Comparison of ENCODE assay signal across 16 mouse cellular contexts in genomic region chr11:85929651-85930050, GRCm38 (mm10). TPM values are rescaled to one million over a fixed set of nuclear protein-coding genes. Genes with fewer than 3 reads are reported as not detected.
"Had no signal": no experiment of that assay in that cellular context is flagged by ENCODE, and none has a peak within 500 bp of the region (broad histone marks: within the 10 kb centered on the region; RNA-seq: fewer than 3 reads in every experiment).

No protein-coding gene starts in this region.

- H3K4me3 ChIP-seq: lung, embryonic 15.5 days; midbrain, embryonic 10.5 days; midbrain, embryonic 12.5 days; myocyte; neural tube, embryonic 12.5 days had no signal

- H3K27ac ChIP-seq: lung, embryonic 15.5 days; midbrain, embryonic 10.5 days; midbrain, embryonic 12.5 days; neural tube, embryonic 12.5 days had no signal

- DNase-seq: lung, adult 18-20 months; lung, postnatal 14 days; lung, postnatal 4 days; midbrain, embryonic 14.5 days; right cerebral cortex, postnatal 14 days; thymus, adult 18-20 months; thymus, postnatal 14 days; thymus, postnatal 36 days had no signal

- H3K9me3 ChIP-seq: lung, embryonic 15.5 days; midbrain, embryonic 10.5 days; midbrain, embryonic 12.5 days; neural tube, embryonic 12.5 days had no signal

- H3K36me3 ChIP-seq: lung, embryonic 15.5 days; midbrain, embryonic 10.5 days; midbrain, embryonic 12.5 days; neural tube, embryonic 12.5 days had no signal

RNA-seq across cellular contexts. Expression of gene Tbx4, which starts 43.4 kb away (rescaled TPM):
- polyA plus RNA-seq: liver, embryonic 16.5 days; stomach, embryonic 14.5 days; thymus, postnatal 0 days had no signal
